Mouse (Mus musculus) embryonic facial prominence, embryonic 10.5 days (tissue): ENCODE data around the gene Rfwd3. TPM values are rescaled to one million over a fixed set of nuclear protein-coding genes. Genes with fewer than 3 reads are reported as not detected.

Experiments used
- DNase-seq: peaks from one replicate; pipeline ENCODE4 v3.0.0-alpha.2; 2017; ENCODE audit warnings: low spot score
- H3K27ac ChIP-seq: fragments of 300-500 bp; sonication (generic); replicated peaks from 2 replicates; pipeline ENCODE4 v1.5.1; 2016; ENCODE audit warnings: mild to moderate bottlenecking
- H3K27me3 ChIP-seq: fragments of 300-500 bp; sonication (generic); replicated peaks from 2 replicates; pipeline ENCODE4 v1.6.1; 2016; ENCODE audit warnings: low read depth, mild to moderate bottlenecking; ENCODE audit not compliant: poor library complexity, severe bottlenecking
- H3K36me3 ChIP-seq: fragments of 300-500 bp; sonication (generic); replicated peaks from 2 replicates; pipeline ENCODE4 v1.6.1; 2016; ENCODE audit warnings: mild to moderate bottlenecking, moderate library complexity
- H3K4me1 ChIP-seq: fragments of 300-500 bp; sonication (generic); 2 replicates; pipeline ENCODE4 v1.6.1; 2016
- H3K4me3 ChIP-seq: fragments of 300-500 bp; sonication (generic); 2 replicates; pipeline ENCODE4 v1.5.1; 2016; ENCODE audit warnings: mild to moderate bottlenecking, moderate library complexity
- H3K9me3 ChIP-seq: fragments of 300-500 bp; sonication (generic); 2 replicates; pipeline ENCODE4 v1.6.1; 2016; ENCODE audit warnings: mild to moderate bottlenecking
- WGBS: fragments of 180-500 bp; shearing (Covaris S2); methylation state at CpG from one replicate; pipeline ENCODE4 v1.1.7; 2016; 5-methylcytosine and 5-hydroxymethylcytosine counted together
- polyA plus RNA-seq: library from polyadenylated mRNA; unstranded; fragments of >200 nt; fragmentation: Nextera tagmentation; extraction: Ambion mirVana; gene quantifications from 2 replicates; pipeline ENCODE4 v1.2.1, GENCODE M21; 2016

Rfwd3 gene
- polyA plus RNA-seq, 1 experiment from 2014 or later = 97.9 TPM

GRCm38 (mm10) chr8:111233730-111234129 lies 66.3 kb downstream of the Rfwd3 start:
- Histone ChIP-seq H3K36me3 (peaks cover 3% of the 10 kb centered on the region; the same call in 1 of the 2 replicates), H3K27ac (no peak overlapping the region), H3K9me3 (no peaks in the 10 kb centered on the region), H3K27me3 (no peaks in the 10 kb centered on the region), H3K4me3 (no peak overlapping the region), H3K4me1 (no peaks in the 10 kb centered on the region)
- DNase-seq = no peak
- WGBS = 94% methylated on average over 2 of the region's 2 CpGs

- 92% methylated on average over 5 of the region's 5 CpGs for WGBS
- H3K4me1 ChIP-seq = no peaks in the 10 kb centered on the region
- no peak overlapping the region for H3K4me3 ChIP-seq
- no peaks in the 10 kb centered on the region for H3K27me3 ChIP-seq
- H3K36me3 ChIP-seq = peaks cover under 1% of the 10 kb centered on the region; the same call in 1 of the 2 replicates
- no peaks in the 10 kb centered on the region for H3K9me3 ChIP-seq
- no peak overlapping the region for H3K27ac ChIP-seq
- DNase-seq = no peak
Measured at GRCm38 (mm10) chr8:111224153-111224552, 75.9 kb downstream of the Rfwd3 start.

Other genes starting within 250 kb of the Rfwd3 start
- 20.1 and 23.8 TPM in 2 replicates for gene Exosc6, start 243.9 kb downstream of the Rfwd3 start, polyA plus RNA-seq
- 1.8 and 2.4 TPM in 2 replicates for gene Clec18a, start 207.8 kb downstream of the Rfwd3 start, polyA plus RNA-seq
- gene Pdpr, start 205.6 kb downstream of the Rfwd3 start, polyA plus RNA-seq = 10.8 and 11.5 TPM in 2 replicates
- gene Glg1, start 41.0 kb downstream of the Rfwd3 start, polyA plus RNA-seq = 62.0 and 65.0 TPM in 2 replicates
- gene Mlkl, start 38.0 kb upstream of the Rfwd3 start, polyA plus RNA-seq = 0.21 and 0.60 TPM in 2 replicates
- gene Fa2h, start 93.6 kb upstream of the Rfwd3 start, polyA plus RNA-seq = 0.09 TPM in 1 of 2 replicates, not detected in the other
- 5.4 and 6.6 TPM in 2 replicates for gene Wdr59, start 221.9 kb upstream of the Rfwd3 start, polyA plus RNA-seq
- 32.0 and 36.3 TPM in 2 replicates for gene Znrf1, start 235.9 kb upstream of the Rfwd3 start, polyA plus RNA-seq